Mouse (Mus musculus): Measurements from ENCODE around the gene Tspan18. TPM values are rescaled to one million over a fixed set of nuclear protein-coding genes. Genes with fewer than 3 reads are reported as not detected.

Tspan18 gene
- total and polyA plus RNA-seq, 3 experiments: 9.4 to 21.3 (median 16.0) TPM

DNA sequence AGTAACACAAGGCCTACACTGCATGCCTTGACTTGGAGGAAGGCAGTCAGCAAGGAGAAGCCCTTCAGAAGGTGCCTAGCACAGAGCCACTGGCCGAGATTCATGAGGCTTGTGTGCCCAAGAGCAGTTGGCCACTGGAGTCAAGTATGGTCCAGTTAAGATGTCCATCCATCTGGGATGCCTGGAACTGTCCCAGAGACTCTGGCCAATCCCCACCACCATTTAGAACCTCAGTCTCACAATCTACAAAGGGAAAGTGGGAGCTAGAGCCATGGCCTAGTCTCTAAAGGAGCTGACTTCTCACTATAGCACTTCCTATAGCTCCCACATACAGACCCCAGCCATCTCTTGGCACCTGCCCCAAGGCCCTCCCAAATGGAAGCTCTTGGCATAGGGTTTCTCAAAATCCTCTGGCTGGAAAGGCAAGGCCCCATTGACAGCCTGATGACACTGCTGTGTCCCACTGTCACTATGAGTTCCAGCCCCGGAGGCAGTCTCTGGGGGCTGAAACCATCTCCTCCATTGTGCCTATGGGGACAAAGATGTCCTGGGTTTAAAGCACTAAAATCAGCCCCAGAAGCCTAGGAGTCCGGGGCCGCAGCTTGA, 158.0 kb downstream of the Tspan18 start:
- Histone ChIP-seq H3K27me3 (ENCODE audit: control insufficient read depth, insufficient read depth, low read length) (no peaks in the 10 kb centered on the region), H3K79me2 (replicated peaks; ENCODE audit: control insufficient read depth, insufficient read depth, low read length) (no peaks in the 10 kb centered on the region), H3K4me1 (ENCODE audit: control insufficient read depth, insufficient read depth, low read length) (peaks cover 5% of the 10 kb centered on the region), H3K9ac (ENCODE audit: low read depth, low read length) (no peak overlapping the region), H3K36me3 (ENCODE audit: control insufficient read depth, insufficient read depth, low read length) (no peaks in the 10 kb centered on the region), H3K27ac (no peak overlapping the region), H3K4me3 (no peak overlapping the region)
- WGBS: 71% methylated on average over 4 of the region's 4 CpGs
- intact Hi-C loops (cut with DNase I): no loop called here
- TF ChIP-seq CTCF (IDR thresholded peaks at IDR 0.05): no peak
- TF ChIP-seq EP300 (IDR thresholded peaks at IDR 0.05; ENCODE audit: insufficient read depth, low read depth, low read length): no peak
- TF ChIP-seq POLR2A (IDR thresholded peaks at IDR 0.05; ENCODE audit: insufficient read depth, low read depth, low read length): no peak
- no peak for DNase-seq

DNA sequence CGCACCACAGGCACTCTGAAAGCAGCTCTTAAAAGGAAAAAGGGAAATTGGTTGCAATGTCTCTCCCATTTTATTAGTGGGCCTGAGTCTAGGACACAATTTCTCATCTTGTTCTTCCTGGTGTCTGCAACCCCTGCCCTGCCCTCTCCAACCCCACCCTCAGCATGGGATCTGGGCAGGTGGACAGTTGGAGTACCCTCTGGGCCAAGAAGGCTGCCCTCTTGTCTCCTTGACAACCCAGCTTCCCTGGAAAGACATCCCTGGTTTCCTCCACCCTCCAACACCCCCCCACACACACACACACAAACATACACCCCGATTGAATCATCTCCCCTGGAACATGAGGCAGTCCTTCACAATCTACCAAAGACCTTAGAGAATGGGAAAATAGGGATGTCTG, 158.6 kb downstream of the Tspan18 start:
- H3K4me1 ChIP-seq (ENCODE audit: control insufficient read depth, insufficient read depth, low read length): peaks cover 5% of the 10 kb centered on the region
- H3K27me3 ChIP-seq (ENCODE audit: control insufficient read depth, insufficient read depth, low read length): no peaks in the 10 kb centered on the region
- TF ChIP-seq CTCF (IDR thresholded peaks at IDR 0.05): no peak
- no peak for TF ChIP-seq POLR2A (IDR thresholded peaks at IDR 0.05; ENCODE audit: insufficient read depth, low read depth, low read length)
- no peak for TF ChIP-seq EP300 (IDR thresholded peaks at IDR 0.05; ENCODE audit: insufficient read depth, low read depth, low read length)
- H3K79me2 ChIP-seq (replicated peaks; ENCODE audit: control insufficient read depth, insufficient read depth, low read length): no peaks in the 10 kb centered on the region
- H3K27ac ChIP-seq: no peak overlapping the region
- H3K4me3 ChIP-seq: no peak overlapping the region
- DNase-seq: no peak
- intact Hi-C loops (cut with DNase I): no loop called here
- 37% methylated on average over 2 of the region's 2 CpGs for WGBS
- H3K9ac ChIP-seq (ENCODE audit: low read depth, low read length): no peak overlapping the region
- H3K36me3 ChIP-seq (ENCODE audit: control insufficient read depth, insufficient read depth, low read length): no peaks in the 10 kb centered on the region

DNA sequence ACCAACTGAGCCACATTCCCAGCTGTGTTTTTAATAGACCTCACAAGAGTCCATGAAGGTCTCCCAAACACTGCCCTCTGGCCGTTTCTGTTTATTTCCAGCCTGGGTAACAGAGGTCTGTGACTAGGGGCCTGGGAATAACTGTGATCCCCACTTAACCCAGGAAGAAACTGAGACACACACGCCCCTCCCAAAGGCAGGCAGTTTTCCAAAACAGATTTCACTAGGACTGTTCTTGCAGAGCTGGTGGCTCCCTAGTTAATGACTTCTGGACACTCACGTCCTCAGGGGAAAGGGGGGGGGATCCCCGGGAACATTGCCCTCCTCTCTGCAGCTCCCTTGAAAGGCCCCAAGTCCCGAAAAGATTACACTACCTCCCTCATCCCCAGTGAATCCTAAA, 159.0 kb downstream of the Tspan18 start:
- intact Hi-C loops (cut with DNase I): no loop called here
- DNase-seq: no peak
- no peaks in the 10 kb centered on the region for H3K79me2 ChIP-seq (replicated peaks; ENCODE audit: control insufficient read depth, insufficient read depth, low read length)
- peaks cover 5% of the 10 kb centered on the region for H3K4me1 ChIP-seq (ENCODE audit: control insufficient read depth, insufficient read depth, low read length)
- H3K9ac ChIP-seq (ENCODE audit: low read depth, low read length): no peak overlapping the region
- no peak overlapping the region for H3K4me3 ChIP-seq
- H3K27me3 ChIP-seq (ENCODE audit: control insufficient read depth, insufficient read depth, low read length): no peaks in the 10 kb centered on the region
- no peaks in the 10 kb centered on the region for H3K36me3 ChIP-seq (ENCODE audit: control insufficient read depth, insufficient read depth, low read length)
- H3K27ac ChIP-seq: 0 out of 2 replicates have a peak overlapping the region, but pooled peaks have one; percentile 7
- 36% methylated on average over 5 of the region's 5 CpGs for WGBS
- TF ChIP-seq POLR2A (IDR thresholded peaks at IDR 0.05; ENCODE audit: insufficient read depth, low read depth, low read length) (no peak), EP300 (IDR thresholded peaks at IDR 0.05; ENCODE audit: insufficient read depth, low read depth, low read length) (no peak)

DNA sequence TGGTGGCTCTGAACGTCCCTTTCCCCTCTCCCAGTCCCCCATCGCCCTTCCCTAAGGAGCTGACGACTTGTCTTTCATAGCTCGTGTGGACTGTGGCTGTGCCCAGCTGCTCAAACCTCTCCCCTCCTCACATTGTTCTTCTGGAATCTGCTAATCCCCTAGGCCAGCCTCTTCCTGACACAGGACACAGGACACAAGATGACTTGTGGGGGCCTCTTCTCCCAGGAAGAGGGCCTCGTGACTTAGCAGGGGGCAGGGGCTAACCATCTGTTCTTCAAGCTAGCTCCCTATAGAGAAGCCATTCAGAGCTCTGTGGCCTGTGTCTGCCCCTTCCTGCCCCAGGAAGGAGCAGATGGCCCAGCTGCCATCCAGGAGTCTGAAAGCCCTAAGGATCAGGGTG, 160.1 kb downstream of the Tspan18 start:
- Histone ChIP-seq H3K79me2 (replicated peaks; ENCODE audit: control insufficient read depth, insufficient read depth, low read length) (no peaks in the 10 kb centered on the region), H3K4me1 (ENCODE audit: control insufficient read depth, insufficient read depth, low read length) (peaks cover 5% of the 10 kb centered on the region), H3K27ac (no peak overlapping the region), H3K36me3 (ENCODE audit: control insufficient read depth, insufficient read depth, low read length) (no peaks in the 10 kb centered on the region), H3K27me3 (ENCODE audit: control insufficient read depth, insufficient read depth, low read length) (no peaks in the 10 kb centered on the region), H3K9ac (ENCODE audit: low read depth, low read length) (no peak overlapping the region), H3K4me3 (no peak overlapping the region)
- DNase-seq: no peak
- 38% methylated on average over 5 of the region's 5 CpGs for WGBS
- intact Hi-C loops (cut with DNase I): no loop called here
- TF ChIP-seq POLR2A (IDR thresholded peaks at IDR 0.05; ENCODE audit: insufficient read depth, low read depth, low read length) (no peak), CTCF (IDR thresholded peaks at IDR 0.05) (no peak), EP300 (IDR thresholded peaks at IDR 0.05; ENCODE audit: insufficient read depth, low read depth, low read length) (no peak)

DNA sequence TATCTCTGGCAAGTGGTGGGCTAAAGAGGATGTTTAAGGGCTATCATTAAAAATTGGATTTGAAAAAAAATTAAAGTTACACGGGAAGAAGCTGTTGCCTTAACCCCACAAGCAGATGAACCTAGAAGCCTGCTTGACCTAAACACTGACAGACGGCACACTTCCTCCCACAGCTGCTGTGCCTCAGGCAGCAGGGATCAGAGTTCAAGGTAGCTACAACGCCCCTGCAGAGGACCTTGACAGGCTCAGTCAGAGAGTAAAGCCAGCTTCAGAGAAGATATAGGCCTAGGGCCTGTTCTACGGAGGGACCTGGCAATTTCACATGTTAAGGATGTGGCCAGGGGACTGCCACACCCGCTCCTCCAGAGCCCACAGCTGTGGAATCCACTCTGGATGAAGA, 161.8 kb downstream of the Tspan18 start:
- H3K36me3 ChIP-seq (ENCODE audit: control insufficient read depth, insufficient read depth, low read length): no peaks in the 10 kb centered on the region
- H3K79me2 ChIP-seq (replicated peaks; ENCODE audit: control insufficient read depth, insufficient read depth, low read length): no peaks in the 10 kb centered on the region
- DNase-seq: no peak
- H3K4me3 ChIP-seq: no peak overlapping the region
- H3K27ac ChIP-seq: no peak overlapping the region
- 61% methylated on average over 5 of the region's 5 CpGs for whole genome bisulfite sequencing
- H3K27me3 ChIP-seq (ENCODE audit: control insufficient read depth, insufficient read depth, low read length): no peaks in the 10 kb centered on the region
- intact Hi-C loops (cut with DNase I): no loop called here
- no peak overlapping the region for H3K9ac ChIP-seq (ENCODE audit: low read depth, low read length)
- H3K4me1 ChIP-seq (ENCODE audit: control insufficient read depth, insufficient read depth, low read length): peaks cover 5% of the 10 kb centered on the region
- TF ChIP-seq CTCF (IDR thresholded peaks at IDR 0.05): no peak
- TF ChIP-seq POLR2A (IDR thresholded peaks at IDR 0.05; ENCODE audit: insufficient read depth, low read depth, low read length): no peak
- no peak for TF ChIP-seq EP300 (IDR thresholded peaks at IDR 0.05; ENCODE audit: insufficient read depth, low read depth, low read length)

DNA sequence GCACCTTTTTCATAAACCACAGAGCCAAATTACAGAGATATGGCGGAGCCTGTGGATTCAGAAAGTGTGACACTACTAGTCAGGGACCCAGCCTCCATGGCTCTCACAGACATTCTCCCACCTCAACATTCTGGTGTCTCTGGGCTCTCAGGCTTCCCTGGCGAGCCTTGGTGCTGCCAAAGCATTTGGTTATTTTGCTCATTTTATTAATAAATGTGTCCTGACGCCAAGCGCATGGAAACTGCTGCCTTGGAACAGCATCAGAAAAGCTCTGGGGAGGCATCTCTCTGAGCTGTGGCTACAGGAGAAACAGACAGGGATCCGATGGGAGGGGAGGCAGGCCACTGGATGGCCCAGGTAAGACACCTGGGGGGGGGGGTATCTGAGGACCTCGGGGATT, 162.4 kb downstream of the Tspan18 start:
- H3K9ac ChIP-seq (ENCODE audit: low read depth, low read length): no peak overlapping the region
- WGBS: 83% methylated on average over 6 of the region's 6 CpGs
- TF ChIP-seq EP300 (IDR thresholded peaks at IDR 0.05; ENCODE audit: insufficient read depth, low read depth, low read length): no peak
- no peak for TF ChIP-seq CTCF (IDR thresholded peaks at IDR 0.05)
- no peak for TF ChIP-seq POLR2A (IDR thresholded peaks at IDR 0.05; ENCODE audit: insufficient read depth, low read depth, low read length)
- H3K36me3 ChIP-seq (ENCODE audit: control insufficient read depth, insufficient read depth, low read length): no peaks in the 10 kb centered on the region
- no peak overlapping the region for H3K4me3 ChIP-seq
- intact Hi-C loops (cut with DNase I): no loop called here
- no peak for DNase-seq
- H3K79me2 ChIP-seq (replicated peaks; ENCODE audit: control insufficient read depth, insufficient read depth, low read length): no peaks in the 10 kb centered on the region
- H3K4me1 ChIP-seq (ENCODE audit: control insufficient read depth, insufficient read depth, low read length): peaks cover 7% of the 10 kb centered on the region
- no peaks in the 10 kb centered on the region for H3K27me3 ChIP-seq (ENCODE audit: control insufficient read depth, insufficient read depth, low read length)
- H3K27ac ChIP-seq: no peak overlapping the region

Measured in heart, adult 2 months (tissue).